Mouse (Mus musculus) urinary bladder, adult 2 months (tissue): ENCODE data around the gene Clec4g. TPM values are rescaled to one million over a fixed set of nuclear protein-coding genes. Genes with fewer than 3 reads are reported as not detected.
"Not testable (repeated sequence)": the region's sequence is repeated elsewhere in the genome, so short reads cannot be mapped to it uniquely, and the experiment has no call there.

Experiments used
- DNase-seq: peaks from one replicate; pipeline ENCODE4 v3.0.0; 2022; ENCODE audit warnings: low spot score
- polyA plus RNA-seq: library from polyadenylated mRNA; depleted of rRNA; stranded (reverse); fragments of >200 nt; gene quantifications from 2 replicates; pipeline ENCODE4 v1.2.3, GENCODE M21; 2012; rRNA removed

The Clec4g gene
- polyA plus RNA-seq, result 0.08 and 0.29 TPM in 2 replicates

DNA sequence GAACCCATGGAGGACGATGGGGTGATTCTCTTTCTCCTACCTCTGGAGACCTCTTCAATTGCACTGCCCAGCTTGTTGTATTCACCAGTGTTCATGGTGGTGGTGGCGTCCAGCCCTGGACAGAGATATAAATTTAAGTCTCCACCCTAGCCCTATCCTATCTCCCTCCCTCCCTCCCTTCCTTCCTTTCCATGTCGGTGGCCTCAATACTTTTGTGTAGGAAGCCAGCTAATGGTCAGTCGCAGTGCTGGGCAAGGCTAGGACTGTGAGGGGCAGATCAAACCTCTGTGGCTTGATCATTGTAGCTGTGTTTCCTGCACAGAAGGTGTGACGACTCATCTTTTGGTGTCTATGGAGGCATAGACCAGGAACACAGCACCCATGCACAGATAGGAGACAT lies at the start of gene Clec4g:
Gene Clec4g, minus strand, starts transcription at position 101 of the 400 bp plus-strand sequence.
- no peak for DNase-seq

DNA sequence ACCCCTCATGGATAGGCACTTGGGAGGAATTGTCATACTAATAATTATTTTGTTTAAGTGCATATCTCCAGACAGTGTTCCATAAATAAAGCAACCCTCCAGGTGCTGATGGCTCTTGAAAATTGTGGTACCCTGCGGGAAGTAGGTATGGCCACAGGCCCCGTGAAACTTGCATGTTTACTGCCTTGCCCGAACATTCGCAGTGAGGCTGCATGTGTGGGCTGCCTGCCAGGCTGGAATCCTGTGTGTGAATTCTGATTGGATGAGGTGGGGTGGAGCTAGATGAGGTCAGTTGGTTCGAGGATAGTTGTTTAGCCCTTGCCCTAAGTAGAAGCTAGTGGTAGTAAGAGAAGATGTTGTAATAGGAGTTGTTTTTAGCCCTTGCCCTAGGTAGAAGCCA lies 48.2 kb upstream of the Clec4g start:
- not testable (repeated sequence) for DNase-seq

DNA sequence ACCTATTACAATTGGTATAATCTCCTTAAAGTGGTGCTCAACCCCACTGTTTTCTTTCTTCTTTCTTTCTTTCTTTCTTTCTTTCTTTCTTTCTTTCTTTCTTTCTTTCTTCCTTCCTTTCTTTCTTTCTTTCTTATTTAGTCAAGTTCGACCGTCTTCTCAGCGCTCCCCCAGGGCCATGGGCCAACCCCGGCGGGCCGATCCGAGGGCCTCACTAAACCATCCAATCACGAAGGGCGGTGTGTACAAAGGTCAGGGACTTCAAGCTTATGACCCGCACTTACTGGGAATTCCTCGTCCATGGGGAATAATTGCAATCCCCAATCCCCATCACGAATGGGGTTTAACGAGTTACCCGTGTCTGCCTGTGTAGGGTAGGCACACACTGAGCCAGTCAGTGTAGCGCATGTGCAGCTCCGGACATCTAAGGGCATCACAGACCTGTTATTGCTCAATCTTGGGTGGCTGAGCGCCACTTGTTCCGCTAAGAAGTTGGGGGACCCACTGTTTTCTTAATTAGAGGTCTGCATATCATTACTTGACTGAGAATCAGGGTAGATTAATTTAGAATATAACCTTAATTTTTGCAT lies 33.9 kb upstream of the Clec4g start:
- peak; percentile 56 for DNase-seq

DNA sequence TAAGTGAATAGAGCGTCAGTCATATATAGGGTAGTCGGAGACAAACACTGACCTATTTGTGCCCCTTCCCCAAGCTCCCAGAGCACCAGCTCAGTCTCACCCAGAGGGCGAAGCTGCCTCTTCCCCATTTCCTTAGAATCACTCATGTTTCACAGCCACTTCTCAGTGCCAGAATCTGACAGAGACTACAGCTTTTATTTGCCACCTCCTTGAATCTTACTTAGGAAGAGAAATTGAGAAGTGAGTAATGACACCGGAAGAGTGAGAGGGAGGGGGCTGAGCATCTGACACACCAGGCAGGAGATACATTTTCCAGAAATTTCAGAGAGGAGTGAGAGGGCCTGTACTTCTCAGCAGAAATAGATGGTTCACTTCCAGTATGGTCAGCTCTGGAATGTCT lies 28.3 kb upstream of the Clec4g start, which contains the start of gene Cd209a:
Gene Cd209a, minus strand, starts transcription at position 224 of the 400 bp plus-strand sequence.
- no peak for DNase-seq

DNA sequence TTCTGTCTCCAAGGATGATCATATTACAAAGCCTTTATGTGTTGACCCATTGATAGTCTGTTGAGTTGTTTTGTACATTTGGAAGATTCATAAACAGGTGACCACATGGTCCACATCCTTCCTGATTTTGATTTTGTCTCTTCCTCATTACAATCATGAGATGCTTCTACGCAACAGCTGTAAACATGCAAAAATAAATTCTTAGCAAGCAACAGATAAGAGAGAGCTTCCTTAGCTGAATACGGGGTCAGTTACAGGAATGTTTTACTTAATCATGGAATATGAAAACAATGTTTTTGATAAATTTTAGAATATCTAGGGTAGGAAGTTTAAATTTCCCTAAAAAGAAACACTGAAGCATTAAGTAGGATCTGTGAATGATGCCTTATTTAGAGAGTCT lies 16.5 kb upstream of the Clec4g start:
- DNase-seq, result no peak

DNA sequence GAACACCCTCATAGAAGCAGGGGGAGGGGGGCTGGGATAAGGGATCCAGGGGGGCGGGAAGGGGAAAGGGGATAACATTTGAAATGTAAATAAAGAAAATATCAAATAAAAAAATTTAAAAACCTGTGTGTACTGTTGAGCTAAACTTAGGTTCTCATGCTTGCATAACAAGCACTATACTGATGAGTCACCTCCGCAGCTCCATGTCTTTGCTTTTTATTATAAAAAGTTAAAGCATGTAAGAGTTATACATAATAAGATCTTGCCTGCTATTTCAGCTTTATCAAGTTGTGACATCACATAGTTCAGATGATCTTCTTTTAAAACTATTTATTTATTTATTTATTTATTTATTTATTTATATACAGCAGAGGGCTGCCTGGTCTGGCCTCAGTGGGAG lies 15.1 kb upstream of the Clec4g start:
- DNase-seq, result no peak

DNA sequence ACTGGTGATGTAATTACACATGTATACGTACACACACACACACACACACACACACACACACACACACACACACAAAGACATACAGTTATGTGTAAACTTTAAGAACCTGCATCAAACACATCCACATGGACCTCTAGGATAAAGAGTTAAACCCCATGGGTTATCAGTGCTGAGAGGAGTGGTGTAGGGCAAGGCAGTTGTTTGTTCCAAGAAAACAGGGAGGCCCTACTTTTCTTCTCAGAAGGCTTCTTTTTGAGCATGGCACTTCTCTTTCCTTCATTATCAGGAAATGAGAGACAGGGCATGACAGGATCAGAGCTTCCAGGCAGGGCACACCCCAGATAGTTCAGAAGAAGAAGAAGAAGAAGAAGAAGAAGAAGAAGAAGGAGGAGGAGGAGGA lies 13.6 kb upstream of the Clec4g start:
- DNase-seq, result no peak

DNA sequence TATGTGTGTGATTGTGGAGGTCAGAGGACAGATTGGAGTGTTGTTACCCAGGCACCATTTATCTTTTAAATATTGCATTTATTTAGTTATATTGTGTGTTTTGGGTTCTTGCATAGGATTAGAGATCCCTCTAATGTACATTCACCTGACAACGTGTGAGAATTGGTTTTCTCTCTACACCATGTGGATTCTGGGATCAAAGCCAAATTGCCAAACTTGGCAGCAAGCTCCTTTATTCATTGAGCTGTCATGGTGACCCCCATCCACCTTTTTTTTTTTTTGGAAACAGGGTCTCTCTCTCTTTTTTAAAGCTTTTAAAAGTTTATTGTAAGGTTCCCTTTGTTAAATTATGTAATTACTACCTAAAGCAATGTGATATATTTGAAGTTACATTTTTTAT lies 590 bp upstream of the Clec4g start:
- no peak for DNase-seq

DNA sequence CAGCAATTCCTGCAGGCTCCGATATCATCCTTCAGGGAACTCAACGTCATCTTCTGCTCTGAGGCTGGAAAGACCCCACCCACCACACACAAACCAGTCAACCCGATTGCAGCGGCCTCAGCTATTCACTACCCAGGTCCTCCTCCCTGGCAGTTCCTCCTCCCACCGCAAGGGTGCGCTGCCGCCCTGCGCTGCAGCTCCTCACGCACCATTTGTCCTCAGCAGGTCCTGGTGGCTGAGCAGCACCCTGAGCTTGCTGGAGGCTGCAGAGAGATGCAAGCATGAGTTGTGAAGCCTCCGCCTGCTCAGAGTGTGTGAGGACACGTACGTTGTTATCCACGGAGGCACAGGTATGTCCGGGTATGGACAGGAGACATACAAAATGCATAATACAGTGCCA lies 1.9 kb downstream of the Clec4g start:
- peak; percentile 49 for DNase-seq

DNA sequence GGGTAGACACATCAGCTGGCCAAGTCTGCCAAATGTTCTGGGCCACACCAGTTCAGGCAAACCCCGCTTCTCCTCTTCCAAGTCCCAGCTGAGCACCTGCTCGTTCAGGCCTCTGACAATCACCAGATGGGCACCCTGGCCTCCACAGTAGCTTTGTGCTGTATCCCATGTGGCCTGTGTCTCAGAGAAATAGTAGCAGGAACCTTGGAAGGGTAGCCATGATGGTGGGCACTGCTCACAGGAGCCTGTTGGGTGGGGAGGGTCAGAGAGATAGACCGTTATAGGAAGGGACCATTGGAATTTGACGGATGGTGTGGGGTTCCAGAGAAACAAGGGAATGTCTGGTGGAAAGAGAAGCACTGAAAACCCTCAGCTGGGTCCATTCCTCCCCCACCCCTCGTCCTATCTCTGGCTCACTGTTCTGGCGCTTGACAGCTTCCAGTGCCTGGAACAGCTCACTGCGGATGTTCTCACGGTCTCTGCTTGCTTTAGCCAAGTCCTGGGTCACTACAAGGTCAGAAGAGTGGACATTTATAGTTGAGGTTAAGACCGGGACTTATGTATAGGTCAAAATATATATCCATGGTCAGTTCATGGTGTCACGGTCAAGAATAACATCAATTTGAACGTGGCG lies 3.0 kb downstream of the Clec4g start:
- no peak for DNase-seq

DNA sequence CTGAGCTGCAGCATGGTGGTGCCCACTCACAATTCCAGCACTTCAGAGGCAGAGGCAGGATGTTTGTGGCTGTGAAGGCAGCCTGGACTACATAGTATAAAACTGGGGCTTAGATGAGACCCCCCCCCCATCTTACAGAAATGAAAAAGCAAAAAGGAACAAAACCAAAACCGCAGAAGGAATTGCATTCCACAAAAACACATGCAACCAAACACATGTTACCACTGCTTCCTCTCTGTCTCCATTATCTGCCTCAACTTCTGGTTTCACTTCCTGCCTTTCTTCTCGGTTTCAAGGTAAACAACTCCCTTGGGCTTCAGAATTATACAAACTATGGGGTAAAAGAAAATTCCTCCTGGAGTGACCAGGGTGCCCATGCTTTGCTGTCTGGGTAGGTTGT lies 8.8 kb downstream of the Clec4g start:
- no peak for DNase-seq

DNA sequence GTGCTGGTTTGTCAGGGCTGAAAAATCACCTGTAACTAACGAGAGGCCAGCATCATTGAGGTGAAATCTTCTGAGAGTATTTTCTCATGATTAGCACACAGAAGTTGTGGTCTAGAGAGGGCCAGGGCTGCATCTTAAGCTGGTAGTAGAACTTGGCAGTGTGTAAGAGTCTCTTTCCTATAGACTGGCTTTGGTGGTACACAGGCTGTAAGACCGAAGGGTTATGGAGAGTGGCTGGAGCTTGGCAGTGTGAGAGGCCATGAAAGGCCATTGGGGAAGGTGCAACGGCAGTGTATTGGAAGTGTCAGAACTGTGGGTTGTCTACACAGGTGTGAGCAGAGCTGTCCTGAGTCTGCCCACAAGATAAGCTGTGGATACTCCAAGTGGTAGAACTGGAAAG lies 10.1 kb downstream of the Clec4g start:
- DNase-seq, result no peak

DNA sequence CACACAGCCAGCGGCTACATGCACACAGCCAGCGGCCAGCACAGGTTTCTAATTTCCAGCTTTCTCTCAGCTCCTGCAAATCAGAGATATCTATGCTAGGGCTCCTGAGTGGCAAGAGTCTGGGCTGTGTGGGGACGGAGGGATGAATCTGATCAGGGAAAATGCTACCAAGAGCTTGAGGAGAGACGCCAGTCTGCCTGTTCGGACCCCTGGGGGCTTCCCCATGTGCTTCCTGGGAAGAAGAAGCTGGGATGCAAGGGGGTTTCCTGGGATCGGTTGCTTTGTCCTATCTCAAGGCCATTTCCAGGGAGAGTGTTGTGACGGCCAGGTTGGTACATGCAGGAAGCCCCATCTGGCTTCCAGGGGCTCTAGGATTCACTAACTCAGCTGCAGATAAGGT lies 12.8 kb downstream of the Clec4g start:
- DNase-seq, result no peak

DNA sequence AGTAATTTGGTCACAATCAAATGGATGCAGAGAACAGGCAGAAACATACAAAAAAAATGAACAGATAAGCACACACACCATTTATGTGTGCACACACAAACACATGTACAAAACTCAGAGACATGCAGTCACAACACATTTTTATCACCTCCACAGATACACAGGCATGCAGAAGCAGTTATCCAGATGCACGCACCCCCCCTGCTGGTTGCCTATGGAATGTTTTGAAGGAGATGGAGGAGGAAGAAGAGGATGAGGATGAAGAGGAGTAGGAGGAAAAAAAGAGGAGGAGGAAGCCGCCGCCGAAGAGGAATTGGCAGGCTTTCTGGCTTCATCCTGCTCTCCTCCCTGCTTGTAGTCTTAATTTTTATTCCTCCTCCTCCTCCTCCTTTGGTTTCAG lies 14.7 kb downstream of the Clec4g start:
- DNase-seq, result no peak

DNA sequence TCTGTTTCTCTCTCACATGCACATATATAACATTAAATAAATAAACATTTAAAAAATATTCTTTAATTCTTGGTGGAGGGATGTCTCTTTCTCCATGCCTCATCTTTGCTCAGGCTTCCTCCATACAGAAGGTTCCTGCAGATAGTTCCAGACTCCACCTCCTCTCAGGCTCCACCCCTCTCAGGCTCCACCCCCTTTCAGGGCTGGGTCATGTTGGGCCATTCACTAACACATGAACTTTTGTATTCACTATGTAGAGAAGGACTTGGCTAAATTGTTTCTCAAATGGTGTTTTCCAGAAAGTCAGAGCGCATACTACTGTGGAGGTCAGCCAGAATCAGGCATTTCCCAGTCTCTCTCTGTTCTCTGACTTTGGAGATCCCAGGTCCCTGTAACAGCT lies 19.0 kb downstream of the Clec4g start:
- no peak for DNase-seq

DNA sequence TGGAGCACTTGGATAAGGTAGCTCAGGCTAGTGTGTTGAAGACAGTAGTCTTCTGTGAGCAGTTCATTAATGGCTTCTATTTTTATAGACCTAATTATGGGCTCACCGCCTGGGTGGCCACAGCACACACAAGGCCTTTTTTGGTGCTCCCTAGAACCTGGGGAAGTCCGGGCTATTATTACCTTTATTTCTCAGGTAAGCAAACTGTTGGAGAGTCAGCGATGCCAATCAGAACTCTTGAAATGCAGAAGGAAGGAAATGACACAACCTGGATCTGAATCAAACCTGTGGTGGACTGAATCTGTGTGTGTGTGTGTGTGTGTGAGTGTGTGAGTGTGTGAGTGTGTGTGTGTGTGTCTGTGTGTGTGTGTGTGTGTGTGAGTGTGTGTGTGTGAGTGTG lies 26.3 kb downstream of the Clec4g start, which contains the start of gene Fcer2a:
Gene Fcer2a, minus strand, starts transcription at position 55 of the 400 bp plus-strand sequence.
- no peak for DNase-seq

DNA sequence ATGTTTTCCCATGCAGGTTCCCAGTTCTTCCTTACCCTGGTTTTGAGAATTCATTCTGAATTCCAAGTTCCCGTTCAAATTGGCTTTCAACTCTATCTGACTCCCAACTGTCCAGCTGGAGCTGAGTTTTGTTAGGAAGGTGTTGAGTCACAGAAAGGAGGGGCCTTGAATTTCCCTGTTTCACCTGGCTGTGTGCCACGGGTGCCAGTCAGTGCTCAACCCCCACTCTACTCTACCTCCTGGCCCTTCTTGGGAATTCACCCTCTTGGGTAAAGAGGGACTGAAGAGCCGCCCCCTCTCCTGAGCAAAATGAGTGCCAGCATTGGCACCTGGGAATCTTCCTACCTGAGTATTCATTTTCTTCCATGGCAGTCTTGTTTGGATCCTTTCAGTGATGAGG lies 29.7 kb downstream of the Clec4g start:
- no peak for DNase-seq

DNA sequence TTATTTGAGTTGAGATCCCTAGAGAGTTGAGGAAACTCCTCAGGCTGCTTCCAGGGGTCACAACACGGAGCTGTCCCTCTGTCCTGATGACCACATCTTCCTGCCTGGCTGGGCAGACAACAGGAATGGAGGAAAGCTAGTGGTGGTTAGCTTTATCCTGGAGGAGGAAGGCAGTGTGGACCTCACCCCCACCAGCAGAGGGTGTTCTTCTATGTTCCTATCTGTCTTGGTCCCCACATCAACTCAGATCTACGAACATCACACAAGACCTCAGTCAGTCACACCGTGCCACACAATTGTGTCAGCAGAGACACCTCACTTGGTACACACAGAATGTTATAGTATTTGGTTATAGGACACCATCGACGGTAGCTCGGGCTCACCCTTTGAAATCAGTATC lies 32.9 kb downstream of the Clec4g start:
- no peak for DNase-seq

DNA sequence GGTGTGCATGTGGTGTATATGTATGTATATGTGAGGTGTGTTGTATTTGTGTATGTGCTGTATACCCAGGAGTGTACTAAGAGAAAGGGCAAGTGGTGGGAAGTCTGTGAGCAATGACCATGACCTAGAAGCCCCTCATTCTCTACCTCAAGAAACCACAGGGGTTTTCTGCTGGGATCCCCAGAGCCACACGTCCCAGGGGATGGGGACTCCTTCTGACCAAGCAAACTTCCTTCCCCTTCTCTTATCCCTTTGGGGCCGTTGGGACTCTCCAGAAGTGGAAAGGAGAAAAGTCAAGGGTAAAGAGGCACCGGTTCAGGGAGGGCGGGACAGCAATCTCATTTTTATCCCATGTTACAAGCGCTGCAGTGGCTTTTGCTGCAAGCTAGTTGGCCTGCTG lies 35.0 kb downstream of the Clec4g start:
- no peak for DNase-seq

DNA sequence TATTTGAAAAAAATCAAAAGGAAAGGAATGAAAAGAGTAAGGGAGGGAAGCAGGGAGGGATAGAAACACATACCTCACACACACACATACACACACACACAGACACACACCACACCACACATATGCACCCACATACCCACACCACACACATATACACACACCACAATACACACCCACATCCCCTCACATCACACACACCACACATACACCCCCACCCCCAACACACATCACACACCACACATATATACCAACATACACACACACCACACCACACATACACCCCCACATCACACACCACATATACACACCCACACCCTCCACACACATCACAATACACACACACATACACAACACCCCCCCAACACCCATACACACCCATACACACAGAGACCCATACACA lies 35.9 kb downstream of the Clec4g start:
- no peak for DNase-seq

DNA sequence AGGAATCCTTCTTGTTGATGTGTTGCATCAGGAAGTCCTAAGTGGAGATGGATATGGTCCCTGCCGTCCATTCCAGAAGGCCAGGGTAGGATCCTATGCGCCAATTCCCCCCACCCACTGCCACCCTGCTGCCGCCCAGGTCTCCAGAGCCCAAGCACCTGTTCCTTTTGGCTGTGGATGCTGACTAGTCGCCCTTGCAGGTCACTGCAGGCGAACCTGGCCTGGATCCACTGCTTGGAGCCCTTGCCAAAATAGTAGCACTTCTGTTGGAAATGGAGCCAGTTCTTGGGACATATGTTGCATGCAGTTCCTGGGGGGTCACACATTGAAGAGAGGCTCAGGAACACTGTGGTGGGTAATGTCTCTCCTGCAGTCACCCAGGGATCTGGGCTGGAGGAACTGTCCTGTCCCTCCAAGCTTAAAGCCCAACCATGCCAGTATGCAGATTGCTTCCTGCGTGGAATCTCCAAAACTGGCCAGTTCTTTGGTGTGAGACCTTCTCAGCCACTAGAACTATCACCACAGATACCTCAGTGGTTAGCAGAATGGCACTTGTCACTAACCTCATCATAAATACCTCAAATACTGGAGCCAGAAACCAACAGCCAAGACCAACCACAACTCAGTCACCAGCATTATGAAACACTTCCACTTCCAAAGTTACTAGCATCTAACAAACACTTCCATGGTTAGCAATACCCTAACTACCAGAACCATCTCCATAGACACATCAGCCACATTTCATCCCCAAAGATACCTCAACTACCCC lies 36.9 kb downstream of the Clec4g start:
- DNase-seq, result no peak

DNA sequence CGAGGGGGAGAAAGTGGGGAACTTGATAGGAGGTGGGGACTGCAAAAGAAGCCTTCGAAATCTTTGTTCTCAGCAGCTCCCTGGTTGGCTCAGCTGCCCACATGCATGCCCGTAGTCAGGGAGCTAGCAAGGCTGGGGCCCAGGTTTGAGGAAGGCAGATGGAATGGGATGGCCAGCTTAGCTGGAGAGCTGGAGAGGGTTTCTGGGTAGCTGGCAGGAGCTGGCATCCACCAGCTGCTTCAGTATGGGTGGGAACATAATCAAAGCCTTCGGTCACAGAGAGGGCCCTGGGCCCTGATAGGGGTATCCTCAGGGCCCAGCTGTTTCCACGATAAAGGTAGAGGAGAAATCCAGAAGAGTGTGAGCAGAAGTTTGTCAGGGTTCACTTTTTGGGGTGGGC lies 38.0 kb downstream of the Clec4g start:
- DNase-seq, result no peak

DNA sequence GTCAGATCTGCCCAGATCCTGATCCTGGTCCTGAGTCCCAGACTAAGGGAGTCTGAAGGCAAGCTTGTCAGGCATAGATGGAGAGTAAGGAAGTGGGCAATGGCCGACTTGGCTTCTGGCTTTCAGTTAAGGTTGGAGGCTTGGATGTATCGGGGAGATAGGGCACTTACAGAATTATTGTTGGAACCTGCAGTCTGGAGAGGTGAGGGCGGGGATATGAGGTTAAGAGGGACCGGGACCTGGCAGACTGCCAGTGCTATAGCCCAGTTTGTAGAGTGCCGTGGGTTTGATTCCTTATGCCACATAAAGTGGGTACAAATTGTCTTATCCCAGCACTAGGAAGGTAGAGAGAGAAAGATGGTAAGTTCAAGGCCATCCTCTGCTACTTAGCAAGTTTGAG lies 40.8 kb downstream of the Clec4g start:
- DNase-seq, result no peak
